Mouse (Mus musculus) forebrain, embryonic 16.5 days (tissue): ENCODE measurements around the gene Abcc12. TPM values are rescaled to one million over a fixed set of nuclear protein-coding genes. Genes with fewer than 3 reads are reported as not detected.

Source experiments
- ATAC-seq: fragments of 200-750 bp; cut with Nextera tagmentation; 2 replicates; pipeline ENCODE4 v1.8.0; 2017; ENCODE audit warnings: mild to moderate bottlenecking, moderate library complexity
- H3K27ac ChIP-seq: fragments of 300-500 bp; sonication (generic); 2 replicates; pipeline ENCODE4 v1.5.1; 2014; ENCODE audit warnings: low read length, control low read depth
- H3K27me3 ChIP-seq: fragments of 300-500 bp; sonication (generic); replicated peaks from 2 replicates; pipeline ENCODE4 v1.6.1; 2014; ENCODE audit warnings: low read length; ENCODE audit not compliant: control insufficient read depth, insufficient read depth
- H3K36me3 ChIP-seq: fragments of 300-500 bp; sonication (generic); 2 replicates; pipeline ENCODE4 v1.6.1; 2014; ENCODE audit not compliant: control insufficient read depth, insufficient read depth
- H3K4me1 ChIP-seq: fragments of 300-500 bp; sonication (generic); replicated peaks from 2 replicates; pipeline ENCODE4 v1.6.1; 2014; ENCODE audit warnings: low read length; ENCODE audit not compliant: control insufficient read depth, insufficient read depth
- H3K4me2 ChIP-seq: fragments of 300-500 bp; sonication (generic); 2 replicates; pipeline ENCODE4 v1.6.1; 2014; ENCODE audit warnings: mild to moderate bottlenecking, low read length, control low read depth
- H3K4me3 ChIP-seq: fragments of 300-500 bp; sonication (generic); replicated peaks from 2 replicates; pipeline ENCODE4 v1.5.1; 2014; ENCODE audit warnings: mild to moderate bottlenecking, low read length, control low read depth
- H3K9ac ChIP-seq: fragments of 300-500 bp; sonication (generic); replicated peaks from 2 replicates; pipeline ENCODE4 v1.6.1; 2014; ENCODE audit warnings: low read depth, low read length, control low read depth
- H3K9me3 ChIP-seq: fragments of 300-500 bp; sonication (generic); 2 replicates; pipeline ENCODE4 v1.6.1; 2016; ENCODE audit warnings: low read length; ENCODE audit not compliant: control insufficient read depth
- WGBS: fragments of 180-500 bp; shearing (Covaris S2); extraction: QIAGEN DNeasy Blood & Tissue Kit; methylation state at CpG from one replicate; pipeline ENCODE4 v1.1.7; 2014; 5-methylcytosine and 5-hydroxymethylcytosine counted together
- polyA plus RNA-seq: library from polyadenylated mRNA; unstranded; fragments of >200 nt; fragmentation: Nextera tagmentation; extraction: Ambion mirVana; gene quantifications from 2 replicates; pipeline ENCODE4 v1.2.1, GENCODE M21; 2015

The Abcc12 gene
- polyA plus RNA-seq, 1 experiment from 2014 or later: 0.20 TPM

- no peaks in the 10 kb centered on the region for H3K9me3 ChIP-seq
- H3K9ac ChIP-seq: peak overlapping the region; percentile 26; the same call in 1 of the 2 replicates
- H3K27ac ChIP-seq: no peak overlapping the region
- peaks cover 4% of the 10 kb centered on the region for H3K4me1 ChIP-seq
- H3K36me3 ChIP-seq: no peaks in the 10 kb centered on the region
- H3K4me3 ChIP-seq: no peak overlapping the region
- peak; percentile 71 for ATAC-seq
- peak overlapping the region; percentile 34; the same call in 1 of the 2 replicates for H3K4me2 ChIP-seq
- 54% methylated on average over 11 of the region's 11 CpGs for WGBS
- H3K27me3 ChIP-seq: no peaks in the 10 kb centered on the region
These were observed 44.5 kb downstream of the Abcc12 start for GRCm38 (mm10) chr8:86535791-86536662.

- Histone ChIP-seq H3K9ac (no peak overlapping the region), H3K4me2 (no peak overlapping the region), H3K36me3 (no peaks in the 10 kb centered on the region), H3K4me3 (no peak overlapping the region), H3K9me3 (no peaks in the 10 kb centered on the region), H3K4me1 (peaks cover 4% of the 10 kb centered on the region), H3K27me3 (no peaks in the 10 kb centered on the region), H3K27ac (no peak overlapping the region)
- 37% methylated on average over 7 of the region's 7 CpGs for WGBS
- no peak for ATAC-seq
These were observed 45.4 kb downstream of the Abcc12 start for GRCm38 (mm10) chr8:86535068-86535560.

- no peak for ATAC-seq
- H3K4me1 ChIP-seq: no peaks in the 10 kb centered on the region
- H3K4me3 ChIP-seq: no peak overlapping the region
- H3K9me3 ChIP-seq: no peaks in the 10 kb centered on the region
- no peak overlapping the region for H3K27ac ChIP-seq
- H3K27me3 ChIP-seq: no peaks in the 10 kb centered on the region
- 89% methylated on average over 2 of the region's 2 CpGs for WGBS
- H3K9ac ChIP-seq: no peak overlapping the region
- H3K4me2 ChIP-seq: no peak overlapping the region
- no peaks in the 10 kb centered on the region for H3K36me3 ChIP-seq
These were observed 50.8 kb downstream of the Abcc12 start for GRCm38 (mm10) chr8:86529714-86530113.

GRCm38 (mm10) chr8:86527336-86528029 is 53.0 kb downstream of the Abcc12 start:
- Histone ChIP-seq H3K27me3 (no peaks in the 10 kb centered on the region), H3K27ac (no peak overlapping the region), H3K4me3 (no peak overlapping the region), H3K9me3 (no peaks in the 10 kb centered on the region), H3K4me1 (no peaks in the 10 kb centered on the region), H3K9ac (no peak overlapping the region), H3K4me2 (no peak overlapping the region), H3K36me3 (no peaks in the 10 kb centered on the region)
- 90% methylated on average over 19 of the region's 19 CpGs for WGBS
- no peak for ATAC-seq

- H3K4me2 ChIP-seq: no peak overlapping the region
- H3K36me3 ChIP-seq: no peaks in the 10 kb centered on the region
- no peak for ATAC-seq
- H3K9ac ChIP-seq: no peak overlapping the region
- no peak overlapping the region for H3K4me3 ChIP-seq
- H3K27ac ChIP-seq: no peak overlapping the region
- H3K4me1 ChIP-seq: no peaks in the 10 kb centered on the region
- 87% methylated on average over 8 of the region's 8 CpGs for WGBS
- H3K9me3 ChIP-seq: no peaks in the 10 kb centered on the region
- no peaks in the 10 kb centered on the region for H3K27me3 ChIP-seq
These were observed 53.7 kb downstream of the Abcc12 start for GRCm38 (mm10) chr8:86526808-86527207.

GRCm38 (mm10) chr8:86514203-86514602 is 66.3 kb downstream of the Abcc12 start:
- Histone ChIP-seq H3K36me3 (no peaks in the 10 kb centered on the region), H3K9me3 (no peaks in the 10 kb centered on the region), H3K4me3 (no peak overlapping the region), H3K4me2 (no peak overlapping the region), H3K9ac (no peak overlapping the region), H3K27me3 (no peaks in the 10 kb centered on the region), H3K27ac (no peak overlapping the region), H3K4me1 (peaks cover 4% of the 10 kb centered on the region; the same call in 1 of the 2 replicates)
- peak; percentile 31; the same call in 1 of the 2 replicates for ATAC-seq
- 65% methylated on average over 1 of the region's 1 CpGs for WGBS

- 63% methylated on average over 5 of the region's 5 CpGs for WGBS
- Histone ChIP-seq H3K4me2 (no peak overlapping the region), H3K9me3 (no peaks in the 10 kb centered on the region), H3K4me3 (no peak overlapping the region), H3K27ac (no peak overlapping the region), H3K27me3 (no peaks in the 10 kb centered on the region), H3K9ac (no peak overlapping the region), H3K36me3 (no peaks in the 10 kb centered on the region), H3K4me1 (peaks cover 4% of the 10 kb centered on the region; the same call in 1 of the 2 replicates)
- no peak for ATAC-seq
These were observed 67.6 kb downstream of the Abcc12 start for GRCm38 (mm10) chr8:86512886-86513285.

- Histone ChIP-seq H3K9me3 (no peaks in the 10 kb centered on the region), H3K27ac (peak overlapping the region; percentile 37; the same call in 1 of the 2 replicates), H3K4me3 (no peak overlapping the region), H3K4me1 (peaks cover 4% of the 10 kb centered on the region; the same call in 1 of the 2 replicates), H3K9ac (no peak overlapping the region), H3K4me2 (no peak overlapping the region), H3K36me3 (no peaks in the 10 kb centered on the region), H3K27me3 (no peaks in the 10 kb centered on the region)
- ATAC-seq: no peak
- WGBS: 54% methylated on average over 10 of the region's 10 CpGs
These were observed 68.2 kb downstream of the Abcc12 start for GRCm38 (mm10) chr8:86512131-86512792.

- Histone ChIP-seq H3K4me3 (no peak overlapping the region), H3K4me1 (no peaks in the 10 kb centered on the region), H3K9me3 (peaks cover 8% of the 10 kb centered on the region), H3K27me3 (no peaks in the 10 kb centered on the region), H3K9ac (no peak overlapping the region), H3K36me3 (no peaks in the 10 kb centered on the region), H3K27ac (no peak overlapping the region), H3K4me2 (no peak overlapping the region)
- 88% methylated on average over 7 of the region's 7 CpGs for WGBS
- ATAC-seq: no peak
These were observed 79.1 kb downstream of the Abcc12 start for GRCm38 (mm10) chr8:86501341-86501740.
